Mouse (Mus musculus): ENCODE measurements at regions not wholly inside any gene's neighbourhood (a gene's known extent, or its start where the extent isn't known, plus 50 kb on each side); places are given as distances from the start of the nearest gene placed in this dataset.

GRCm38 (mm10) chr9:89836454-89837245 is 73.1 kb upstream of the Rasgrf1 start:
- WGBS = 84% methylated on average over 7 of the region's 7 CpGs
- no peaks in the 10 kb centered on the region for H3K4me1 ChIP-seq (ENCODE audit: control insufficient read depth, insufficient read depth, low read length)
- DNase-seq = no peak

GRCm38 (mm10) chr9:89833596-89833995 is 76.1 kb upstream of the Rasgrf1 start:
- no peaks in the 10 kb centered on the region for H3K4me1 ChIP-seq (ENCODE audit: control insufficient read depth, insufficient read depth, low read length)
- H3K36me3 ChIP-seq (ENCODE audit: control insufficient read depth, insufficient read depth, low read length) = no peaks in the 10 kb centered on the region
- DNase-seq (no peak), ATAC-seq (ENCODE audit: low FRiP score, low TSS enrichment) (no peak)
- H3K9ac ChIP-seq (replicated peaks; ENCODE audit: low read length) = no peak overlapping the region
- H3K4me2 ChIP-seq (ENCODE audit: low read length) = no peak overlapping the region
- H3K4me3 ChIP-seq (replicated peaks; ENCODE audit: low read depth, low read length) = no peak overlapping the region
- H3K27ac ChIP-seq (replicated peaks; ENCODE audit: low read depth, low read length) = no peak overlapping the region
- H3K9me3 ChIP-seq (ENCODE audit: control insufficient read depth, low read length) = no peaks in the 10 kb centered on the region
- WGBS = 87% methylated on average over 9 of the region's 9 CpGs
- no peaks in the 10 kb centered on the region for H3K27me3 ChIP-seq (ENCODE audit: control insufficient read depth, insufficient read depth, low read length)

More at GRCm38 (mm10) chr9:89836454-89837245, 73.1 kb upstream of the Rasgrf1 start:
- Histone ChIP-seq H3K4me2 (ENCODE audit: low read length) (no peak overlapping the region), H3K4me3 (replicated peaks; ENCODE audit: low read depth, low read length) (no peak overlapping the region), H3K9me3 (ENCODE audit: control insufficient read depth, low read length) (no peaks in the 10 kb centered on the region), H3K9ac (replicated peaks; ENCODE audit: low read length) (no peak overlapping the region), H3K36me3 (ENCODE audit: control insufficient read depth, insufficient read depth, low read length) (no peaks in the 10 kb centered on the region), H3K27ac (replicated peaks; ENCODE audit: low read depth, low read length) (no peak overlapping the region), H3K27me3 (ENCODE audit: control insufficient read depth, insufficient read depth, low read length) (no peaks in the 10 kb centered on the region)
- no peak for ATAC-seq (ENCODE audit: low FRiP score, low TSS enrichment)

GRCm38 (mm10) chr9:89831855-89832254 is 77.9 kb upstream of the Rasgrf1 start:
- H3K4me3 ChIP-seq (replicated peaks; ENCODE audit: low read depth, low read length) = no peak overlapping the region
- 93% methylated on average over 14 of the region's 14 CpGs for WGBS
- H3K4me1 ChIP-seq (ENCODE audit: control insufficient read depth, insufficient read depth, low read length) = no peaks in the 10 kb centered on the region
- H3K27me3 ChIP-seq (ENCODE audit: control insufficient read depth, insufficient read depth, low read length) = no peaks in the 10 kb centered on the region
- no peaks in the 10 kb centered on the region for H3K9me3 ChIP-seq (ENCODE audit: control insufficient read depth, low read length)
- ATAC-seq (ENCODE audit: low FRiP score, low TSS enrichment) (no peak), DNase-seq (no peak)
- no peak overlapping the region for H3K27ac ChIP-seq (replicated peaks; ENCODE audit: low read depth, low read length)
- H3K4me2 ChIP-seq (ENCODE audit: low read length) = no peak overlapping the region
- H3K36me3 ChIP-seq (ENCODE audit: control insufficient read depth, insufficient read depth, low read length) = no peaks in the 10 kb centered on the region
- no peak overlapping the region for H3K9ac ChIP-seq (replicated peaks; ENCODE audit: low read length)

GRCm38 (mm10) chr9:89828156-89828555 is 81.6 kb upstream of the Rasgrf1 start:
- Histone ChIP-seq H3K36me3 (ENCODE audit: control insufficient read depth, insufficient read depth, low read length) (no peaks in the 10 kb centered on the region), H3K9me3 (ENCODE audit: control insufficient read depth, low read length) (no peaks in the 10 kb centered on the region), H3K4me2 (ENCODE audit: low read length) (no peak overlapping the region), H3K9ac (replicated peaks; ENCODE audit: low read length) (no peak overlapping the region), H3K27ac (replicated peaks; ENCODE audit: low read depth, low read length) (no peak overlapping the region), H3K4me1 (ENCODE audit: control insufficient read depth, insufficient read depth, low read length) (no peaks in the 10 kb centered on the region), H3K27me3 (ENCODE audit: control insufficient read depth, insufficient read depth, low read length) (no peaks in the 10 kb centered on the region), H3K4me3 (replicated peaks; ENCODE audit: low read depth, low read length) (no peak overlapping the region)
- 92% methylated on average over 5 of the region's 5 CpGs for WGBS
- DNase-seq (no peak), ATAC-seq (ENCODE audit: low FRiP score, low TSS enrichment) (no peak)

GRCm38 (mm10) chr9:89827564-89827963 is 82.1 kb upstream of the Rasgrf1 start:
- Histone ChIP-seq H3K36me3 (ENCODE audit: control insufficient read depth, insufficient read depth, low read length) (no peaks in the 10 kb centered on the region), H3K4me1 (ENCODE audit: control insufficient read depth, insufficient read depth, low read length) (no peaks in the 10 kb centered on the region), H3K9me3 (ENCODE audit: control insufficient read depth, low read length) (no peaks in the 10 kb centered on the region), H3K9ac (replicated peaks; ENCODE audit: low read length) (no peak overlapping the region), H3K27me3 (ENCODE audit: control insufficient read depth, insufficient read depth, low read length) (no peaks in the 10 kb centered on the region), H3K4me3 (replicated peaks; ENCODE audit: low read depth, low read length) (no peak overlapping the region), H3K27ac (replicated peaks; ENCODE audit: low read depth, low read length) (no peak overlapping the region), H3K4me2 (ENCODE audit: low read length) (no peak overlapping the region; the same call in 1 of the 2 replicates)
- 61% methylated on average over 5 of the region's 5 CpGs for WGBS
- no peak for DNase-seq
- ATAC-seq (ENCODE audit: low FRiP score, low TSS enrichment) = 0 out of 2 replicates have a peak, but pooled peaks have one; percentile 12

- ATAC-seq (ENCODE audit: low FRiP score, low TSS enrichment) = peak; percentile 84
- no peaks in the 10 kb centered on the region for H3K9me3 ChIP-seq (ENCODE audit: control insufficient read depth, low read length)
- no peak overlapping the region for H3K9ac ChIP-seq (replicated peaks; ENCODE audit: low read length)
- H3K36me3 ChIP-seq (ENCODE audit: control insufficient read depth, insufficient read depth, low read length) = no peaks in the 10 kb centered on the region
- no peak overlapping the region for H3K27ac ChIP-seq (replicated peaks; ENCODE audit: low read depth, low read length)
- 34% methylated on average over 24 of the region's 24 CpGs for WGBS
- peak; percentile 91 for DNase-seq
- no peaks in the 10 kb centered on the region for H3K27me3 ChIP-seq (ENCODE audit: control insufficient read depth, insufficient read depth, low read length)
- peak overlapping the region; percentile 44 for H3K4me2 ChIP-seq (ENCODE audit: low read length)
- no peak overlapping the region for H3K4me3 ChIP-seq (replicated peaks; ENCODE audit: low read depth, low read length)
- H3K4me1 ChIP-seq (ENCODE audit: control insufficient read depth, insufficient read depth, low read length) = 0 out of 2 replicates have a peak, but pooled peaks cover 2% of the 10 kb centered on the region
Observed at GRCm38 (mm10) chr9:89826712-89827548, 82.8 kb upstream of the Rasgrf1 start.

- ATAC-seq (ENCODE audit: low FRiP score, low TSS enrichment) (no peak; the same call in 1 of the 2 replicates), DNase-seq (no peak)
- Histone ChIP-seq H3K4me3 (replicated peaks; ENCODE audit: low read depth, low read length) (no peak overlapping the region), H3K9ac (replicated peaks; ENCODE audit: low read length) (no peak overlapping the region), H3K36me3 (ENCODE audit: control insufficient read depth, insufficient read depth, low read length) (no peaks in the 10 kb centered on the region), H3K9me3 (ENCODE audit: control insufficient read depth, low read length) (no peaks in the 10 kb centered on the region), H3K4me1 (ENCODE audit: control insufficient read depth, insufficient read depth, low read length) (0 out of 2 replicates have a peak, but pooled peaks cover 7% of the 10 kb centered on the region), H3K27ac (replicated peaks; ENCODE audit: low read depth, low read length) (peak overlapping the region; percentile 66; the same call in 1 of the 2 replicates), H3K4me2 (ENCODE audit: low read length) (no peak overlapping the region), H3K27me3 (ENCODE audit: control insufficient read depth, insufficient read depth, low read length) (no peaks in the 10 kb centered on the region)
- 65% methylated on average over 4 of the region's 4 CpGs for WGBS
Observed at GRCm38 (mm10) chr9:89821853-89822243, 83.6 kb upstream of the Ankrd34c start.

- Histone ChIP-seq H3K9me3 (ENCODE audit: control insufficient read depth, low read length) (no peaks in the 10 kb centered on the region), H3K4me3 (replicated peaks; ENCODE audit: low read depth, low read length) (no peak overlapping the region), H3K9ac (replicated peaks; ENCODE audit: low read length) (no peak overlapping the region), H3K4me2 (ENCODE audit: low read length) (no peak overlapping the region), H3K27me3 (ENCODE audit: control insufficient read depth, insufficient read depth, low read length) (no peaks in the 10 kb centered on the region), H3K36me3 (ENCODE audit: control insufficient read depth, insufficient read depth, low read length) (no peaks in the 10 kb centered on the region), H3K4me1 (ENCODE audit: control insufficient read depth, insufficient read depth, low read length) (0 out of 2 replicates have a peak, but pooled peaks cover 7% of the 10 kb centered on the region), H3K27ac (replicated peaks; ENCODE audit: low read depth, low read length) (peak overlapping the region; percentile 66)
- 49% methylated on average over 20 of the region's 20 CpGs for WGBS
- peak; percentile 43; the same call in 1 of the 2 replicates for ATAC-seq (ENCODE audit: low FRiP score, low TSS enrichment)
- DNase-seq = peak; percentile 55
Observed at GRCm38 (mm10) chr9:89821109-89821852, 83.0 kb upstream of the Ankrd34c start.

Data from midbrain, embryonic 14.5 days (tissue).